ENCODE assay signal across 9 mouse cellular contexts in the genomic region with DNA sequence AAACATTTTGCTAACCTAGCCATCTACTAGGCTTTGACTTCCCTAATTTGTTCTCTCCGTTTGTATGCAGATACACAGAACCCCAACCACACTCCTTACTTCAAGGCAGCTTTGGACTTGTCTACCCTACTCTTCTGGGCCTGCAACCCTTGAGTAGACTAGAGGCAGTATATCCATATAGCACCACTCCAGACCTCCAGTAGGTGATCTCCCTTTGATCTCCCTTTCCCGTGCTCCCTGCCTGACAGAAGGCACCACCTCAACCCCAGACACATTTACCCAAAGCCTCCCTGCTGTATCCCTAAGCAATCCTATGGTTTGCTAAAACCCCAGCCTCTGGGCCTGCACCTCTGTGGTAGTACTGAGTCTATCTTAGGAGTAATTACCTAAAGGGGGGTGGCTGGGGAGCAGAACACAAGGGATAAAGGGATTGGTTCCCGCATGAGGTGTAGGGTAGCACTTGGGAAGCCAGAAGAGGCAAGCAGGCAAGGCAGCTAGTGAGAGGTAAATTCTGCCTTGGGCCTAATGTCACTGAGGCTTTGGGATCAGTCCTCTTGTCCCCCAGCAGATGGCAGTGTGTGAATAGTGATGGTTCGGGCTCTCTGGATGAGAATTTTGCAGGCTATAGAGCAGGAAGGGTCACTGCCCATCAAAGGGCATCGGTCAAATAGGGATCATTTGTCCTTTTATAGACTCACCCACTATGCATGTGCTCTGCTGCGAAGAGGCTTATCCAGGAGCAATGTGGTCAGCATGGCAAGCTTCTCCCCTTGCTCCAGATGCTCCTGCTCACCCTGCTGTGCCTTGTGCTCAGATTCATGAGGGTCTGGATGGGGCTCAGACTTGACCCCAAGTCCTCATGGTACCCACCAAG. TPM values are rescaled to one million over a fixed set of nuclear protein-coding genes. Genes with fewer than 3 reads are reported as not detected.
DNase-seq lines count a peak whose midpoint lies in the region; ATAC-seq and TF ChIP-seq lines count a peak whose summit lies in the region.
"Had no signal": no experiment of that assay in that cellular context is flagged by ENCODE, and none has a peak within 500 bp of the region (broad histone marks: within the 10 kb centered on the region; RNA-seq: fewer than 3 reads in every experiment).

No protein-coding gene starts in this region.

- peak; percentile 4 for DNase-seq in thymus, postnatal 0 days (ENCODE audit: low spot score)
- no peak for DNase-seq in thymus, postnatal 14 days
- peak; percentile 44 to 51 for DNase-seq in adrenal gland, postnatal 36 days
- DNase-seq in liver, embryonic 14.5 days (ENCODE audit: low read depth in 3 of 3, low spot score in 3 of 3) = peak in 1 of 3 experiments; percentile 31
- DNase-seq in right cerebral cortex, postnatal 14 days = peak; percentile 21
- no peak for DNase-seq in natural killer cell, adult 2 months (ENCODE audit: low spot score in 2 of 2)

- no peak for TF ChIP-seq EP300 in liver, embryonic 14.5 days (IDR thresholded peaks at IDR 0.05; ENCODE audit: low read depth)

- peak; percentile 66 for ATAC-seq in hindbrain, embryonic 15.5 days (ENCODE audit: low FRiP score, low read depth)
- 0 out of 2 replicates have a peak, but pooled peaks have one; percentile 30 for ATAC-seq in liver, embryonic 14.5 days (ENCODE audit: insufficient read depth)

- no peak overlapping the region for H3K4me3 ChIP-seq in embryonic fibroblast, embryonic 13.5 days (ENCODE audit: insufficient read depth, low read length)
- H3K4me3 ChIP-seq in hindbrain, embryonic 15.5 days = no peak overlapping the region
- H3K4me3 ChIP-seq in liver, embryonic 14.5 days (ENCODE audit: insufficient read depth in 1 of 2, low read depth in 2 of 2, low read length in 2 of 2) = no peak overlapping the region
- H3K4me3 ChIP-seq: megakaryocyte, embryonic 14.5 days had no signal

- no peaks in the 10 kb centered on the region for H3K27me3 ChIP-seq in hindbrain, embryonic 15.5 days
- H3K27me3 ChIP-seq in liver, embryonic 14.5 days (ENCODE audit: control insufficient read depth, insufficient read depth, low read length) = no peaks in the 10 kb centered on the region

- no peak overlapping the region for H3K27ac ChIP-seq in embryonic fibroblast, embryonic 13.5 days (ENCODE audit: insufficient read depth, low read length)
- no peak overlapping the region for H3K27ac ChIP-seq in hindbrain, embryonic 15.5 days (replicated peaks)
- H3K27ac ChIP-seq in liver, embryonic 14.5 days = no peak overlapping the region

- H3K36me3 ChIP-seq in hindbrain, embryonic 15.5 days = no peaks in the 10 kb centered on the region
- no peaks in the 10 kb centered on the region for H3K36me3 ChIP-seq in liver, embryonic 14.5 days (replicated peaks; ENCODE audit: control insufficient read depth, insufficient read depth, low read depth)

- H3K9me3 ChIP-seq in hindbrain, embryonic 15.5 days = no peaks in the 10 kb centered on the region
- no peaks in the 10 kb centered on the region for H3K9me3 ChIP-seq in liver, embryonic 14.5 days (ENCODE audit: control insufficient read depth, low read length)

- peak; percentile 35; the same call in 1 of the 2 replicates for TF ChIP-seq CTCF in embryonic fibroblast, embryonic 13.5 days (IDR thresholded peaks at IDR 0.05; ENCODE audit: borderline replicate concordance, insufficient read depth, low read length)
- peak; percentile 84 for TF ChIP-seq CTCF in liver, embryonic 14.5 days (IDR thresholded peaks at IDR 0.05; ENCODE audit: low read depth)

- H3K4me1 ChIP-seq in embryonic fibroblast, embryonic 13.5 days (ENCODE audit: control insufficient read depth, insufficient read depth, low read length) = no peaks in the 10 kb centered on the region
- no peaks in the 10 kb centered on the region for H3K4me1 ChIP-seq in hindbrain, embryonic 15.5 days (replicated peaks)
- H3K4me1 ChIP-seq in liver, embryonic 14.5 days (replicated peaks; ENCODE audit: control insufficient read depth in 2 of 2, insufficient read depth in 2 of 2, low read length in 1 of 2) = 0 out of 4 replicates have a peak, but pooled peaks cover 0 to 3% of the 10 kb centered on the region in 2 experiments
- H3K4me1 ChIP-seq: megakaryocyte, embryonic 14.5 days had no signal

- H3K4me2 ChIP-seq in hindbrain, embryonic 15.5 days = no peak overlapping the region
- no peak overlapping the region for H3K4me2 ChIP-seq in liver, embryonic 14.5 days (ENCODE audit: low read depth)

- no peak overlapping the region for H3K9ac ChIP-seq in hindbrain, embryonic 15.5 days
- no peak overlapping the region for H3K9ac ChIP-seq in liver, embryonic 14.5 days (replicated peaks)

- 31% methylated on average over 6 of the region's 6 CpGs for WGBS in hindbrain, embryonic 15.5 days
- 26% methylated on average over 6 of the region's 6 CpGs for whole genome bisulfite sequencing in liver, embryonic 14.5 days (ENCODE audit: insufficient replicate concordance)

- no peak for TF ChIP-seq POLR2A in embryonic fibroblast, embryonic 13.5 days (IDR thresholded peaks at IDR 0.05; ENCODE audit: low read depth, low read length)

RNA-seq across cellular contexts. Expression of a gene that starts 15.3 kb away (rescaled TPM):
- 0.40 and 0.48 TPM in 2 replicates for polyA plus RNA-seq in thymus, postnatal 0 days (2015; fragmentation: Nextera tagmentation; extraction: Ambion mirVana)
- 10 to 100 TPM; 39.7 to 58.7 TPM for total RNA-seq in adrenal gland, postnatal 36 days (2021)
- polyA plus RNA-seq in embryonic fibroblast, embryonic 13.5 days (2011; ENCODE audit: insufficient read length, low read depth, missing spikeins) = 0.93 and 1.0 TPM in 2 replicates
- 33.2 and 35.6 TPM in 2 replicates for polyA plus RNA-seq in hindbrain, embryonic 15.5 days (2015; fragmentation: Nextera tagmentation; extraction: Ambion mirVana)
- 0.18 and 0.31 TPM in 2 replicates for polyA plus RNA-seq in liver, embryonic 14.5 days (2012; rRNA removed)
- 0.39 and 0.62 TPM in 2 replicates for polyA plus RNA-seq in liver, embryonic 14.5 days (2014; fragmentation: Nextera tagmentation; extraction: Ambion mirVana)

Comparison
In these comparisons a context has a peak if more than half of its experiments do, and no peak if none do; other contexts are left out.
1. DNase-seq: peak in thymus, postnatal 0 days (single experiment), adrenal gland, postnatal 36 days (2 of 2) and right cerebral cortex, postnatal 14 days (single experiment); none in thymus, postnatal 14 days (single experiment) and natural killer cell, adult 2 months (0 of 2).
2. RNA of a gene that starts 15.3 kb away (polyA plus RNA-seq): 33.2 to 35.6 TPM in hindbrain, embryonic 15.5 days; 0.93 to 1.0 TPM in embryonic fibroblast, embryonic 13.5 days, 0.18 to 0.62 TPM in liver, embryonic 14.5 days and 0.40 to 0.48 TPM in thymus, postnatal 0 days; every median in the first group is over 10 times any median in the second.